In genomic region chr9:15930928-15931443, GRCm38 (mm10) we compare ENCODE assay signal across 34 mouse cellular contexts. TPM values are rescaled to one million over a fixed set of nuclear protein-coding genes. Genes with fewer than 3 reads are reported as not detected.
DNase-seq lines count a peak whose midpoint lies in the region; ATAC-seq and TF ChIP-seq lines count a peak whose summit lies in the region.
"Had no signal": no experiment of that assay in that cellular context is flagged by ENCODE, and none has a peak within 500 bp of the region (broad histone marks: within the 10 kb centered on the region; RNA-seq: fewer than 3 reads in every experiment).

No protein-coding gene starts in this region.

- no peaks in the 10 kb centered on the region for H3K27me3 ChIP-seq in MEL (ENCODE audit: control insufficient read depth in 1 of 2, insufficient read depth in 2 of 2, low read length in 2 of 2)
- H3K27me3 ChIP-seq: CH12.LX; embryonic facial prominence, embryonic 13.5 days; embryonic facial prominence, embryonic 15.5 days; forebrain, embryonic 12.5 days had no signal

- H3K9me3 ChIP-seq in MEL (replicated peaks; ENCODE audit: insufficient read depth, low read length) = no peaks in the 10 kb centered on the region
- H3K9me3 ChIP-seq: embryonic facial prominence, embryonic 13.5 days; embryonic facial prominence, embryonic 15.5 days; forebrain, embryonic 10.5 days; forebrain, embryonic 12.5 days; G1E had no signal

- no peak for TF ChIP-seq POLR2A in MEL (IDR thresholded peaks at IDR 0.05; ENCODE audit: control insufficient read depth in 1 of 2, insufficient read depth in 1 of 2, low read depth in 1 of 2, low read length in 2 of 2, poor library complexity in 1 of 2)

- no peak overlapping the region for H3K4me3 ChIP-seq in MEL (ENCODE audit: control insufficient read depth in 1 of 2, insufficient read depth in 1 of 2, low read depth in 2 of 2, low read length in 2 of 2)
- H3K4me3 ChIP-seq: embryonic facial prominence, embryonic 13.5 days; embryonic facial prominence, embryonic 15.5 days; erythroblast, embryonic 14.5 days; forebrain, embryonic 10.5 days; forebrain, embryonic 12.5 days had no signal

- H3K4me1 ChIP-seq in MEL (ENCODE audit: control insufficient read depth in 1 of 2, insufficient read depth in 2 of 2, low read length in 2 of 2) = peaks cover 13 to 33% of the 10 kb centered on the region in 2 experiments
- H3K4me1 ChIP-seq: embryonic facial prominence, embryonic 15.5 days; forebrain, embryonic 10.5 days; forebrain, embryonic 12.5 days had no signal

- H3K9ac ChIP-seq in MEL (ENCODE audit: control insufficient read depth, low read depth, low read length, poor library complexity, severe bottlenecking) = no peak overlapping the region
- H3K9ac ChIP-seq: embryonic facial prominence, embryonic 13.5 days; embryonic facial prominence, embryonic 15.5 days; forebrain, embryonic 12.5 days had no signal

- peak overlapping the region; percentile 59 for H3K27ac ChIP-seq in MEL (ENCODE audit: control insufficient read depth, low read depth, low read length)
- H3K27ac ChIP-seq: embryonic facial prominence, embryonic 13.5 days; embryonic facial prominence, embryonic 15.5 days; forebrain, embryonic 10.5 days; forebrain, embryonic 12.5 days had no signal

- H3K79me2 ChIP-seq in MEL (ENCODE audit: control insufficient read depth, insufficient read depth, low read length, poor library complexity) = no peaks in the 10 kb centered on the region

- no peak for TF ChIP-seq RAD21 in MEL (IDR thresholded peaks at IDR 0.05; ENCODE audit: low read depth, low read length)

- TF ChIP-seq CTCF in MEL (IDR thresholded peaks at IDR 0.05 in 2 of 3, conservative IDR thresholded peaks at IDR 0.05 in 1 of 3; ENCODE audit: control insufficient read depth in 1 of 3, insufficient read depth in 1 of 3, low read depth in 2 of 3, low read length in 3 of 3, poor library complexity in 1 of 3, severe bottlenecking in 1 of 3) = no peak

- ATAC-seq in frontal cortex, adult (ENCODE audit: low TSS enrichment) = peak; percentile 83
- ATAC-seq: activated CD4-positive, CD25-positive, alpha-beta regulatory T cell, adult 4 months; CD4-positive, CD25-positive, alpha-beta regulatory T cell, adult 4 months; forebrain, embryonic 14.5 days; Patski had no signal

- peaks cover 0 to 34% of the 10 kb centered on the region in 2 experiments; a peak in 2 of 4 replicates for H3K36me3 ChIP-seq in MEL (ENCODE audit: control insufficient read depth in 1 of 2, insufficient read depth in 2 of 2, low read length in 2 of 2)
- H3K36me3 ChIP-seq: embryonic facial prominence, embryonic 13.5 days; embryonic facial prominence, embryonic 15.5 days; forebrain, embryonic 10.5 days; forebrain, embryonic 12.5 days; G1E had no signal

- no peak for DNase-seq in frontal cortex, postnatal 10 days (ENCODE audit: low spot score in 2 of 2)
- peak; percentile 61 for DNase-seq in A20 (ENCODE audit: low read depth, low spot score)
- DNase-seq in MEL (ENCODE audit: low read depth, low spot score) = peak; percentile 95
- DNase-seq in brain, adult 2 months (ENCODE audit: low read depth, low spot score) = peak; percentile 55
- no peak for DNase-seq in left cerebral cortex, adult 18-20 months (ENCODE audit: low spot score in 2 of 2)
- no peak for DNase-seq in yolk sac, embryonic 10.5 days (ENCODE audit: low spot score)
- no peak for DNase-seq in heart, adult 18-20 months
- DNase-seq: adrenal gland, adult 8-10 months; adrenal gland, postnatal 14 days; adrenal gland, postnatal 36 days; B cell, adult 2 months; cerebellum, adult 11 months; cerebellum, adult 18-20 months; cerebellum, adult 8-10 months; cerebellum, adult 9-11 months; cerebellum, postnatal 14 days; cerebellum, postnatal 36 days; embryo, embryonic 11 days had no signal

- peak; percentile 61 to 67 for TF ChIP-seq EP300 in MEL (IDR thresholded peaks at IDR 0.05; ENCODE audit: low read depth in 1 of 2, low read length in 2 of 2)

TF ChIP-seq in MEL, 35 proteins besides CTCF, POLR2A, EP300 and RAD21:
- TF ChIP-seq GABPA (IDR thresholded peaks at IDR 0.05; ENCODE audit: low read depth, low read length) (no peak), ELF1 (IDR thresholded peaks at IDR 0.05; ENCODE audit: low read depth, low read length) (peak; percentile 25; the same call in 1 of the 2 replicates), ETS1 (IDR thresholded peaks at IDR 0.05; ENCODE audit: low read depth, low read length) (peak; percentile 74), SIN3A (IDR thresholded peaks at IDR 0.05; ENCODE audit: low read length) (0 out of 2 replicates have a peak, but pooled peaks have one; percentile 52), MAZ (IDR thresholded peaks at IDR 0.05; ENCODE audit: low read depth, low read length) (no peak), TAL1 (IDR thresholded peaks at IDR 0.05; ENCODE audit: low read length) (peak; percentile 59), MAX (IDR thresholded peaks at IDR 0.05; ENCODE audit: low read length) (peak; percentile 90), GATA1 (IDR thresholded peaks at IDR 0.05; ENCODE audit: low read depth, low read length) (peak; percentile 68), TBP (IDR thresholded peaks at IDR 0.05; ENCODE audit: low read depth, low read length) (peak; percentile 37; the same call in 1 of the 2 replicates)

RNA-seq across cellular contexts. Expression of gene Mtnr1b, which starts 56.6 kb away (rescaled TPM):
- total RNA-seq in MEL (2012; rRNA removed) = not detected in 2 replicates
- polyA plus RNA-seq in MEL (2012; ENCODE audit: insufficient read depth in 1 of 2, insufficient read length in 2 of 2, low read depth in 1 of 2, low replicate concordance in 2 of 2, missing spikeins in 1 of 2) = not detected
- not detected for total RNA-seq in left cerebral cortex, adult 18-20 months (2021)
- not detected for total RNA-seq in heart, adult 18-20 months (2021)
- total RNA-seq: adrenal gland, adult 18-20 months; adrenal gland, adult 8-10 months; adrenal gland, postnatal 14 days; adrenal gland, postnatal 36 days; CH12.LX; common myeloid progenitor, adult 5-6 weeks; G1E had no signal
- polyA plus RNA-seq: activated CD4-positive, CD25-positive, alpha-beta regulatory T cell, adult 4 months; brain, embryonic 14.5 days; CD4-positive, CD25-positive, alpha-beta regulatory T cell, adult 4 months; embryonic facial prominence, embryonic 11.5 days; embryonic facial prominence, embryonic 13.5 days; embryonic facial prominence, embryonic 15.5 days; erythroblast, embryonic 14.5 days; forebrain, embryonic 10.5 days; forebrain, embryonic 12.5 days; forebrain, embryonic 14.5 days; G1E; Patski had no signal

Comparison
In these comparisons a context has a peak if more than half of its experiments do, and no peak if none do; other contexts are left out.
1. DNase-seq: peak in A20 (single experiment), MEL (single experiment) and brain, adult 2 months (single experiment); none in frontal cortex, postnatal 10 days (0 of 2), left cerebral cortex, adult 18-20 months (0 of 2), yolk sac, embryonic 10.5 days (single experiment) and heart, adult 18-20 months (0 of 2).